Mouse (Mus musculus) thymus, postnatal 0 days (tissue): ENCODE results near the gene Baz1b. TPM values are rescaled to one million over a fixed set of nuclear protein-coding genes. Genes with fewer than 3 reads are reported as not detected.

Experiments
- DNase-seq: peaks from one replicate; pipeline ENCODE4 v3.0.0-alpha.2; 2015; ENCODE audit warnings: low spot score
- polyA plus RNA-seq: library from polyadenylated mRNA; unstranded; fragments of >200 nt; fragmentation: Nextera tagmentation; extraction: Ambion mirVana; gene quantifications from 2 replicates; pipeline ENCODE4 v1.2.1, GENCODE M21; 2015

Gene Baz1b
- polyA plus RNA-seq, 1 experiment from 2014 or later: 37.0 TPM

GRCm38 (mm10) chr5:135233166-135233920 lies 46.3 kb downstream of the Baz1b start:
- DNase-seq: no peak

DNA sequence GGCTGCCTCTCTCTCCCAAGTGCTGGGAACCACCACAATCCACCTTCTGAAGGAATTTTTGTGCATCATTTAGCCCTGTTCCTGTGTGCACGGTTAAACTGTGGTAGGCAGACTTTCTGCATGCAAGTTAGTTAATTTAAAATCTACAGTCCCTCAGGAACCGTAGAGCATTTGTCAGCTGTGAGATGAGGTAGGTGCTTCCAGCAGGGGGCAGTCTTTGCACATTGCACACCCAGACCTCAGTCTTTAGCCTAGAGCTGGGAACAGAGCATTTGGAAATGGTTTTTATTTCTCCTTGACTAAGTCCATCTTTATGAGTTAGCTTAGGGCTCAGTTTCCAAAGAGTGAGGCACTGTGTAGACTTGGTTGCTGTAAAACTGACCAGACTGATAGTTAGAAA lies 49.5 kb downstream of the Baz1b start:
- peak; percentile 62 for DNase-seq

GRCm38 (mm10) chr5:135238832-135239231 lies 51.8 kb downstream of the Baz1b start:
- DNase-seq: no peak

GRCm38 (mm10) chr5:135241474-135241873 lies 54.4 kb downstream of the Baz1b start:
- no peak for DNase-seq

GRCm38 (mm10) chr5:135242136-135242535 lies 55.1 kb downstream of the Baz1b start:
- no peak for DNase-seq

GRCm38 (mm10) chr5:135242608-135243007 lies 55.5 kb downstream of the Baz1b start:
- no peak for DNase-seq

DNA sequence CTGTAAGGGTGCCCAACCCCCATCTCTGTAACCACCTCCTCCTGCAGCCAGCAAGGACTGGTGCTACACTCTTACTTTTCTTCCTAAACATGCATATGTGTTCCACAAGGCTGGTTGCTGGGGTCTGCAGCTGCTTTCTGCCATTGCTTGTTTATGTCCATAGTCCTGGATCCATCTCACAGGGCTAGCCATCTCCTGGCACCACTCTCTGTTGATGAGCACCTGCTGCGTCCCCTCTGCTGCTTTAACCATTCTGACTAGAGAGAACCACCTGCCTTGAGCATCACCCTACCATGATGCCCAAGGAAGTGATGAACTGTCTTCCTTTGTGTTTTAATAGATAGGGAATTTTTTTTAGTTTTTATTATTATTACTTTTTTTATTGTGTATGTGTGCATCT lies 56.1 kb downstream of the Baz1b start:
- no peak for DNase-seq

DNA sequence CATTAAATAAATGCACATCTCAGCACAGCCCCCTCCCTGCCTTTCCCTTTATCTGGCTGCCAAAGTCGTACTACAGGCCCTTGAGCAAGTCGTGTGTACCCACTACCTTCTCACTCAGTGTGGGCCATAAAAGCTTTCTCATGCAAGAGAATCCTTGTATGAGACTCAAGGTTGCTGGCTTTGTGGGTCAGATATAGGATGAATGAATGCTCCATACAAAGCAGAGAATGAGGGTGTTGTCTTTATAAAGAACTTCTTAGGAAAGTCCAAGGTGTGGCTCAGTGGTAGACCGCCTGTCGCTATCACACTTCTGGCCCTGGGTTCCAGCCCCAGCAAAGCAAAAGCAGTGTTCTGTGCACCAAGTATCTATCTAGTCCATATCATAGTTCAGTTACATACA lies 59.5 kb downstream of the Baz1b start:
- DNase-seq: no peak

DNA sequence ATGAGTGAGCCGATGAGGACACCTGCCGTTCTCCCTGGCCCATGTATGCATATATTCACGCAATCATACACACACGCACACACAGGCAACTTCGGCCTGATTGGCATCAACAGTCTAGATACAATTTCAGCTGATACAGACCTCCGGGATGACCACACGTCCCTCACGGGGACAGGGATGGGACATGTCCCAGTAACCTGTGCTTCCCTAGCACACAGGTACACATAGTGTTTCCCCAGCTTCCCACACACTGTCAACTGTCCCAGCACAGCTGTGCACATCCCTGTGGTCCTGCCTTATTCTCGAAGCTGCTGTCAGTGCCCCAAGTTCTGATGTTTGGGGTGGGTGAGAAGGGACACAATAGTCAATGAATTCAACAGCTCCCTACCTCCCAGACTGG lies 60.3 kb downstream of the Baz1b start:
- no peak for DNase-seq

- no peak for DNase-seq
These were observed 62.1 kb downstream of the Baz1b start for GRCm38 (mm10) chr5:135248956-135249676.

- peak; percentile 20 for DNase-seq
These were observed 63.4 kb downstream of the Baz1b start for GRCm38 (mm10) chr5:135250186-135251078.

- peak; percentile 81 for DNase-seq
These were observed 64.0 kb downstream of the Baz1b start, which contains the start of gene Fzd9 for GRCm38 (mm10) chr5:135251079-135251454. Gene Fzd9, minus strand, starts transcription at chr5:135251230.

- DNase-seq: no peak
These were observed 66.8 kb downstream of the Baz1b start for GRCm38 (mm10) chr5:135253741-135254401.

DNA sequence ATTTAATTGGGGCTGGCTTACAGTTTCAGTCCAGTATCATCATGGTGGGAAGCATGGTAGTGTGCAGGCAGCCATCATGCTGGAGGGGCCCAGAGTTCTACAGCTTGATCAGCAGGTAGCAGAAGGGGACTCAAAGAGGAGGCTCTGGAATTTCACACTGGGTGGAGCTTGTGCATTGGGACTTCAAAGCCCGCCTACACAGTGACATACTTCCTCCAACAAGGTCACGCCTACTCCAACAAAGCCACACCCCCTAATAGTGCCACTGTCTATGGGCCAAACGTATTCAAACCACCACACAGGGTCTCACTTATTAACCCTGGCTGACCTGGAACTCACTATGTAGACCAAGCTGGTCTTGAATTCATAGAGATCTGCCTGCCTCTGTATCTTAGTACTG lies 69.1 kb downstream of the Baz1b start:
- no peak for DNase-seq

- DNase-seq: no peak
These were observed 70.5 kb downstream of the Baz1b start for GRCm38 (mm10) chr5:135257559-135257958.

GRCm38 (mm10) chr5:135258280-135259150 lies 71.5 kb downstream of the Baz1b start:
- DNase-seq: no peak

- peak; percentile 56 for DNase-seq
These were observed 76.9 kb downstream of the Baz1b start for GRCm38 (mm10) chr5:135263866-135264503.

DNA sequence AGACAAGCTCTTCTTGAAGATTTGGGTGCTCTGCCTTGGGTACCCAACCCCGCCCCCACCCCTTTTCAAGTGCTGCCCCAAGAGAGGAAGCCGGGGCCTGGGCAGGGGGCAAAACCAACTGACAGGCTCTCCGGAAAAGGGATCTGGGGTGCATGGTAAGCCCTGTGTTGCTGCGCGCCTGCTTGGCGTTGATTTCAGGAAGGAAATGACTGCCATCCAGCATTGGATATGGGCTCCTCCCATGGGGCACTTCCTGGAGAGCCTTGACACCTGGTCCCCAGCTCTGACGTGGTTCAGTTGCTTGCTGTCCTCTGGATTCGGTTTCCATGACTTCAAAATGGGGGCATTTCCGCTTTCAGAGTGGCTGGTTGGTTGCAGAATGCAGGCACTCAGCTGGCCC lies 77.5 kb downstream of the Baz1b start:
- DNase-seq: peak; percentile 85

DNA sequence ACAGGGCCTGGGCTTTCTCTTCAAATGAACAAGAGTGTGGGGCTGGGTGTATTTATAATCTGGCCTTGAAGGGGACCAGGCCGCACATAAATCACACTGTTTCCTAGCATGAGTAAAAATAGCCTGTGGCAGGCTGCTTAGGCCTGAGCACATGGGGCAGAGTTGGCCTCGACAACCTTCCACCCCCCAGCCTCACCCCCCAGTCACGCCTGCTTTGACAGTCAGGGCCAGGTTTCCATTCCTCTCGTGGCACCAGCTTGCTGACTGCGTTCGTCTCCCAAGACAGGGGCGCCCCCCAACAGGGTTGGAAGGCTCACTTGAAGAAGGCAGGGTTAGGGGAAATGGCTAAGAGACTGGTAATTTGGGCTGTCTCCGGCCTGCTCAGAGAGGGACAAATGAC lies 82.4 kb downstream of the Baz1b start:
- no peak for DNase-seq

DNA sequence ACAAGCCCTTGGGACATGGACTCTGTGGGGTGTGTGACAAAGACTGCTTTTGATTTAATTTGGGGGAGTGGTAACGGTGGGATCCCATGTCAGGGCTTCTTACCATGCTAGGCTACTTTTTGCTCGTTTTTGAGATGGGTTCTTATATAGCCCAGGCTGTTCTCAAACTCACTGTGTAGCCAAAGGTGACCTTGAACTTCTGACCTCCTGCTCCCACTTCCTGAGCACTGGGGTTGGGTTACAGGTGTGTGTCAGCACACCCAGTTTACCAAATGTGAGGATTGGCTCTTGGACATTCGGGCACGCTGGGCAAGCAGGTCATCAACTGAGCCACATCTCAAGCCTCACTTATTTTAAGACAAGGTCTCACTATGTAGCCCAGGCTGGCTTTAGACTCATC lies 83.3 kb downstream of the Baz1b start:
- DNase-seq: no peak
